Mouse (Mus musculus): ENCODE data around the gene Ly6g6d.

Gene Ly6g6d

DNA sequence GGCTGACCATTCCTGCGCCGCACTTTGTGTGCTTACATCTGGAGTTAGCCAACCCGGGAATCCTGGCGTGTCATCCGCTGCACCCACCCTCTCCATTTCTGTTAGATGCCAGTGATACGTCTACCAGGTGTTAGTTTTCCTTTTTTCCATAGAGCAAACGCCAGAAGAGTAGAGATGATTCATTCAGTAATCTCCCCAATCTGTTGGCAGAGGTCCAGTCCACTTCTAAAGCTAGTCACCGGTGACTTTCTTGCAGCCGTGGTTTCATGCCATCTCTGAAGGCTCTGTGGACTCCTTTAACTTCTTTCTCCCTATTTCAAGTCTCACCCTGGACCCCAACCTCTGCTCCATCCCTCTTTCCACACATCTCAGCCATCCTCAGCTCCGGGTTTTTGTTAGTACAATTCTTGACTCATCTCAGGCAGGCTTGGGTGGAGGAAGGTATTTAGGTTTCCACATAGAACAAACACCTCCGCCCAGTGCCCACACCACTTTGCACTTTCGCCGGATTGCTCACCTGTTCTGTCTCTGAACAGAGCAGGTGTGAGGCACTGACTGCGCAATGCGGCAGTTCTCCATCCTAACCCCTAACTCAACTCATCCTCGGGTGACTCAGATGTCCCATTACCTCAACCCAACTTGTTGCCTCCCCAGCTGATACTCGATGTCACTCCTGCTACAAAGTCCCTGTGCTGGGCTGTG is 9.5 kb downstream of the Ly6g6d start:
- DNase-seq = no peak

DNA sequence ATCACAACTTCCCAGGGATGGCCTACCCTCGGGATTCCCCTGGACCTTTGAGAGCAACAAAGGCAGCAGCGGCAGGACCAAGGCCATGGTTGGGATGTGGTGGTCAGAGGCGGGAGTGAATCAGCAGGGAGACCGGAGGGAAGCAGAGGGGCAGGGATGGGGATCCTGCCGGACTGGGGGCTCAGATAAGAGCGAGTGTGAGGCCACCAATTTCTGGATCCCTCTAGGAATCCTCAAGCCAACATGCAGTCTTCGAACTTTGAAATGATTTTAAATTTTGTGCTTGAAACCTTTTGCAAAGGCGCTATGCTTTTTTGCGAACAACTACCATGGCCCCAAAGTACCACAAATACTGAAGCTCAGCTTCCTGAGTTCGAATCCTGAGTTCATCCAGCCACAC is 11.8 kb downstream of the Ly6g6d start, which contains the start of gene Mpig6b:
Gene Mpig6b (minus strand): TSS at position 101 of the 400 bp plus-strand sequence.
- DNase-seq = no peak

DNA sequence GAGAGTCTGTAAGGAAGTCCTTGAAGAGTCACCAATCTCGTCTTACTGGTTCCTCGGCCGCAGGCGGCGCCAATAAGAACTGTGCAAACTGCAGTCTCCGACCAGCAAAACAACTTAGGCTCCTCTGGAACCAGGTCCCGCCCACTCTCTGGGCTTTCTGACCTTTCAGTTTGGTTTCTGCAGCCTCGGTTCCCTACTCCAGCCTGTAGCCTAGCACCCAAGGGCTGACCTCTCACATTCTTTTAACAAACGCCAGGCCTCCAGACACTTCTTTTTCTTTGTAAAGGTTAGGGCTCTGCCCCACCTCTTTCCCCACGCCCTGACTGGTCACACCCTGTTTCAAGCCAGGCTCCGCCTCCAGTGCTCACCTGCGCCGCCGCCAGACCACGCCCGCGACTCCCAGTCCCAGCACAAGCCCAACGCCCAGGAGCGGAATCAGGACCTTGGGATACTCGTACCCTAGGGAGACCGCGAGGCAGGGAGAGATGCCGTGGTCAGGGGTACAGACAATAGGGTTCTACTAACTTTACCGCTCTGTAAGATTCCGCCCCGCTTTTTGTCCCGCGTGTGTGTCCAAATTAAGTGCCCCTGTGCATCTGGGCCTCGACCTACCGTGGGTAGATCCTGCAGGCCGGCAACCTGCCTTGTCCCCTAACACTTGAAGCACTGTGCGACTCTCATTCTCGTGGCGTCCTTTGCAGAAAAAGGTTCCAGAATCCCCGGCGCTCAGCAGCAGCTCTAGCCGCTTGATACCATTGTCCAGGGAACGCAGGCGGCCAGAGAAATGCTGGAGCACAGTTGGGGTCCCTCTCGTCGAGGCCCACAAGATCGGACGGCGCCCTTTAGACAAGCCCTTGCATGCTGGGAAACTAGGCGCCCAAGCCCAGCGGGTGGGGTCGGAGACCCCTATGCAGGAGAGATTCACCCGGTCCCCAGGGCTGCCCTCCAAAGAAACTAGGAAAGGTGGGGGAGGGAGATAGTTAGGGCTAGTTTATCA is 12.6 kb downstream of the Ly6g6d start, which contains the start of gene Ly6g6c:
Gene Ly6g6c (plus strand): TSS at position 438 of the 997 bp plus-strand sequence.
- peak; percentile 82 for DNase-seq

DNA sequence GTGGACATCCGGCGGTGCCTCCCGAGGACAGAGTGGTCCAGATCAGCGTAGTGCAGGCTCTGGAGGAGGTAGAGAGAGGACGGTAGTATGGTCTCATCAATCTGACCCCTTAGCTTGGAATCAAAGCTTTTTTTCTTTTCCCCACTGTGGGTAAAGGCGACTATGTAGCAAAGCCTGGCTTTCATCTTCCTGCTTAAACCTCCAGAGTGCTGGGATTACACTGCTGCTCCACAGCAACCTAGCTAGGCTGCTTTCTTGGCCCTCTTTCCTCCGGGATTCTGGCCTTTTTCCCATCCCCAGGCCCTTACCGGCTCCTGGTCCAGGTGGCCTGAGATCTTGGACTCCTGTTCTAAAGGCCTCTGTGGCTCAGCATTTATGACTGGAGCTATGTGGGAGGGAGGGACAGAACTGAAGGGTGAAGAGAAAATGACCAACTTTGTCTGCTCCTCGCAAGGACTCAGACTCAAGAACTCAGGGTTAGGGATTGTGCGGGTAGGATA is 13.4 kb downstream of the Ly6g6d start:
- no peak for DNase-seq

DNA sequence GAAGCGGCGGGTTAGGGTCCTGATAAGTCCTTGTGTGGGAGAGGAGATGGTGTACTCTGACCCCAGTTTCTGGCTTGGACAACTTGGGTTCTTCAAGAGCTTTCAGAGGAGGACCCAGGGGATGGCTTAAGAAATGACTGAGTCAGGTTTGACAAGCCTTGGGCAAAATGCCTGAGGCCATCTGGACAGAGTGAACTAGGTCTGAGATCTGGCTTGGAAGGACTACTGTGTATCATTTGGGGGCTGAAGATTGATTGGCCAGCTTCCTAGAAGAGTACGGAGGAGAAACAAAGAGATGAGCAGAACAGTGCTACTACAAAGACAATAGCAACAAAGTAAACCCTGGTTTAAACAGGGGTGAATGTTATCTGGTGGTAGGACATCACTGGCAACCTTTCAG is 14.4 kb downstream of the Ly6g6d start:
- DNase-seq = no peak

DNA sequence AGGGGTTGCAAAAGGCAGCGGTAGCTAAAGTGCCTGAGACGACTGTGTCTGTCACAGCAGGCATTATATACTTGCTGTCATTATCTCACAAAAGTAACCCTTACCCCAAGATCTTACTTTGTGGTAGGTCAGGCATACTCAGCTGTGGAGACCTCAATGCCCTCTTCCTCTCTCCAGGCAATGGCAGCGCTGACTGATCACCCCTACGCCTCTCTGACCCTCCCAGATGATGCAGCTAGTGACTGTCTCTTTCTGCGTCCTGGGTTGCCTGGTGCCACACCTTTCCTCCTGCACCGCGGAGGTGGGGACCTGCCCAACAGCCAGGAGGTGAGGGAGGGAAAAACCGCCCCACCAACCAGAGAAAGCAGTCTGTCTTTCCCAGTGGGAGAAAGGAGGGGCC is 16.6 kb downstream of the Ly6g6d start:
- DNase-seq = no peak

DNA sequence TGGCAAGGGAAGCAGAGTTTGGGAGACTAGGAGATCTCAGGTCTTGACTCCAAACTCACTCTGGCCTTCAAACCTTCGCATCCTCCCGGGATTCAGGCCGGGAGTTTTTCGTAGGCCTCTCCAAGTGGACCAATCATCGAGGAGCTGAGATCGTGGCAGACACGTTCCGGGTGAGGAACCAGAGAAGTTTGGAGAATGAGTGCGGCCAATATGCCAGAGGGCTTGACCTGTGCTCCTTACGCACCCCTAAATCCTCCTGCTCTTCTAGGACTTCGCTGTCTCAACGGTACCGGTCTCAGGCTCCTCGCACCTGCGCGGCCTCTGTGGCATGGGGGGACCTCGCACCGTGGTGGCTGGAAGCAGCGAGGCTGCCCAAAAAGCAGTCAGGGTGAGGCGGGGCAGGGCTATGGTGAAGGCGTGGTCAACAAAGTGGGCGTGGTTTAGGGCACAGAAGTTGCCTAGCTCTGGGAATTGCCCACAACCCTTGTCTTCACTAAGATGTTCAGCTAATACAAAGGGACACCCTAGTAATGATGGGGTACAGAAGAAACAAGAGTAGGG is 17.0 kb downstream of the Ly6g6d start:
- peak; percentile 23 for DNase-seq

DNA sequence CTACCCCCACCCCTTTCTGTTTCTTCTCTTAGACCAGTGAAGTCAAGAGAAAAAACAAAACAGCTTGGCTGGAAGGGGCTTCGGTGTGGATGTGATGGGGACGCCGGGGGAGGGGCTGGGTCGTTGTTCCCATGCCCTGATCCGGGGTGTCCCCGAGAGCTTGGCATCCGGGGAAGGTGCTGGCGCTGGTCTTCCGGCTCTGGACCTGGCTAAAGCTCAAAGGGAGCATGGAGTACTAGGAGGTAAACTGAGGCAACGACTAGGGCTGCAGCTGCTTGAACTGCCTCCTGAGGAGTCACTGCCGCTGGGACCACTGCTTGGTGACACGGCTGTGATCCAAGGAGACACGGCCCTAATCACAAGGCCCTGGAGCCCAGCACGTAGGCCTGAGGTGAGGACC is 17.8 kb downstream of the Ly6g6d start:
- DNase-seq = no peak

DNA sequence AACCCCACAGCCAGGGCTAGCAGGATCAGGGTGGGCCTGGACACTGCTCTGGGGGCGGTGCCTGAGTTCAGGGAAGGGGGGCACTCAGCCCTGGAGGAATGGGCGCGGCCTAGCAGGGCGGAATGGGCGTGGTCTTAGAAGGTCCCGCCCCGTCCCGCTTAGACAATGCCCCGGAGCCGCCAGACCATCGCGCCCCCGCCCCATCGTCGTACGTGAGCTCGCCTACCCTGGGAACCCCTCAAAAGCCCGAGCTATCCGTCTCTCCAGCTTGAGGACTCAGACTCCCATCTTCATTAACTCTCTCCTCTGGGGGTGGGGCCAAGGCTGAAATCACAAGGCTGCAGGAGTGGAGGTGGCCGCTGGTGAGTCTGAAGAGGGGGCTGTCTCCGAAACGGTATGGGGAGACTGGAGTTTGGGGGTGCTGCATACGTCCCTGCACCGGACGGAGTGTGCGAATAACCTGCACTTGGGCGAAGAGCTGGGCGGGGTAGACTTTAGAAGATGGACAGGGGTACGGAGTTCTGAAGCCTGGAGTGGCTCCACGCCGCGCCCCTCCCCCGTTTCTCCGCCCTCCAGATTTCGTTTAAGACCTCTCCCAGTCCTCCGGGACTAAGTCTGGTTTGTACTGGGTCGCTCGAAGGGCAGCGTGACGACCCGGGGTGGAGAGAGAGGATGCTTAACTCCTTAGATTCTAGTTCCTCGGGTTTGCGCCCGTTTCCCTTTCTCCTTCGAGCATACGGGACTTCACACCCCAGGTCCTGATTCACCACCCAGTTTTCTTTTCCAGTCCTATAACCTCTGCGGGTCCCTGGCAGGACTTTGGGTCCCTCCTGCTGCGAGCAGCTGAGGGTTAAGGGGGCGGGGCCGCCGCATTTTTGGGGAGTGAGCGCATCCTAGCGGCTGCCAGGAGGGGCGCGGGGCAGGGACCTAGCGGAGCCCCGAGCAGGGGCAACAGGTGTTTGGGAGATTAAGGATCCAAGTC is 18.7 kb downstream of the Ly6g6d start, which contains the start of gene Ddah2:
Gene Ddah2 (plus strand): TSS at position 125 of the 982 bp plus-strand sequence.
- peak; percentile 89 for DNase-seq

DNA sequence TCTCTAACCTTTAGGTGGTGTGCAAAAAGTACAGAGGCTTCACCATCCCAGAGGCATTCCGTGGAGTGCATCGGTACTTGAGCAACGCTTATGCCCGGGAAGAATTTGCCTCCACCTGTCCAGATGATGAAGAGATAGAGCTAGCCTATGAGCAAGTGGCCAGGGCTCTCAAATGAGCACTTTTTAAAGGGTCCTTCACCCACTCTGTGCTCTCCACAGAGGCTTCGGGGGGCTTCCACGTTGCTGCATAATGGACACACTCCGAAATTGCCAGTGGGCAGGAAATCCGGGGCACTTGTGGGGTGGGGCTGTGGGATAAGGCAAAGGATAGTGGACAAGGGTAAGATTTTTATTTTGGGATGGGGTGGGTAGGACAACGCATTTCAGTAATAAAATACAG is 19.5 kb downstream of the Ly6g6d start:
- no peak for DNase-seq

DNA sequence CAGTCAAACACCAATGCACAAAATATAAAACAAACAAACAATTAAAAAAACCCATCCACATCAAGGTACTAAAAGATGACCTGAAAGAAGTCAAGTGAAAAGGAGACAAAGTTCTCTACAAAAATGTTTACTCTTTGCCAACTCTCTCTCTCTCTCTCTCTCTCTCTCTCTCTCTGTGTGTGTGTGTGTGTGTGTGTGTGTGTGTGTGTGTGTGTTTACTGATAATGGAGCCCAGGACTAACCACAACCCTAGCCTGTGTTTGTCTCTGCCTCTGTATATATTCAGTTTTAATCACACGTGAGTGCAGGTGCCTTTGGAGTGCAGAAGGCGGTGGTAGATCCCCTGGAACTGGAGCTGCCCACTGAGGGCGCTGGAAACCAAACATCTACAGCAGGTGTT is 20.8 kb downstream of the Ly6g6d start:
- DNase-seq = no peak

DNA sequence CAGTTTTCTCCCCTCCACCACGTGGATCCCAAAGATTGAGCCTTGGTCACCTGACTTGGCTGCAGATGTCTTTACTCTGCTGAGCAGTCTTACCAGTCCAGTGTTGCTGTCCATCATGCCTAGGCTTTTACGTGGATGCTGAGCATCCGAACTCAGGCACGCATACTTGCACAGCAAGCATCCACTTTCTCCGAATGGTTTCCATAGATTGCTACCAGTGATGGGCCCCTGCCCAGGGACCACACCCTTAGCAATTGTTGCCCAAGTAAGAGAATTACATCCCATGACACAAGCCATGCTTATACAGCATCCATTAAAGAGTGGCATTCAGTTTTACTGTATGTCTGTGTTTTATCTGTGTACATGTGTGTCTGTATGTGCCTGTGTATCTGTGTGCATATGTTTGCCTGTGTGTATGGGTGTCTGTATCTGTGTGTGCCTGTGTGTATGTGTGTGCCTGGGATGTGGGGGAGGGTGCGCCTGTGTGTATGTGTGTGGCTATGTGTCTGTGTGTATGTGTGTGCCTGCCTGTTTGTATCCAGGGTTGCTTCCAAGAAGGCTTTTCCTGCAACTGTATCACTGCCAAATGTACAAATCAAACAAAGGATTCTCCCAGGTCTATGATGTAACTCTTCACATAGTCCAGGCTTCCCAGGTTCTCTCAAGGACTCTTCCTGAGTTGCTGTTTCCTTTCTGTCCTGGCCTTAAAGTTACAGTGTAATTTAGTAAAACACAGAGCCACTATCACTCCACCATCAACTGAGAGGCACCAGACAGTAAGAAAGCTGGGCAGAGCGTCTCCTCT is 22.0 kb downstream of the Ly6g6d start:
- no peak for DNase-seq

DNA sequence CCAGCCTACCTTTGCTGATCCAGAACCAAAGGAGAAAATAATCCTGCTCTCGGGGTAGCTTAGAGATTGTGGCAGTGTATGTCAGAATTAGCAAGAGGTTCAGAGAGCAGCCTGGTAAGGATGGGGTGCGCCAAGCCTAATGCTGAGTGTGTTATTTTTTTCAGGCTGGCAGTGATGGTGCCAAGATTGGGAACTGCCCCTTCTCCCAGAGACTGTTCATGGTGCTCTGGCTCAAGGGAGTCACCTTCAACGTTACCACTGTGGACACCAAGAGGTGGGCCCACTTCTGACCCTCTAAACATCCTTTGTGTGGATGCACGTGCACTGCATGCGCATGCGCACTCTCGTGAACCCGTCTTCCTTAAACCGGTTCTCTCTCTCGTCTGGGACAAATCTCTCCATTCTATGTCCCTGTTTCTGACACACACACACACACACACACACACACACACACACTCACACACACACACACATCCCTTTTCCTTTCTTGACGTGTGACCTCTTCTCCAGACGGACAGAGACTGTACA is 25.5 kb downstream of the Ly6g6d start:
- DNase-seq = no peak

DNA sequence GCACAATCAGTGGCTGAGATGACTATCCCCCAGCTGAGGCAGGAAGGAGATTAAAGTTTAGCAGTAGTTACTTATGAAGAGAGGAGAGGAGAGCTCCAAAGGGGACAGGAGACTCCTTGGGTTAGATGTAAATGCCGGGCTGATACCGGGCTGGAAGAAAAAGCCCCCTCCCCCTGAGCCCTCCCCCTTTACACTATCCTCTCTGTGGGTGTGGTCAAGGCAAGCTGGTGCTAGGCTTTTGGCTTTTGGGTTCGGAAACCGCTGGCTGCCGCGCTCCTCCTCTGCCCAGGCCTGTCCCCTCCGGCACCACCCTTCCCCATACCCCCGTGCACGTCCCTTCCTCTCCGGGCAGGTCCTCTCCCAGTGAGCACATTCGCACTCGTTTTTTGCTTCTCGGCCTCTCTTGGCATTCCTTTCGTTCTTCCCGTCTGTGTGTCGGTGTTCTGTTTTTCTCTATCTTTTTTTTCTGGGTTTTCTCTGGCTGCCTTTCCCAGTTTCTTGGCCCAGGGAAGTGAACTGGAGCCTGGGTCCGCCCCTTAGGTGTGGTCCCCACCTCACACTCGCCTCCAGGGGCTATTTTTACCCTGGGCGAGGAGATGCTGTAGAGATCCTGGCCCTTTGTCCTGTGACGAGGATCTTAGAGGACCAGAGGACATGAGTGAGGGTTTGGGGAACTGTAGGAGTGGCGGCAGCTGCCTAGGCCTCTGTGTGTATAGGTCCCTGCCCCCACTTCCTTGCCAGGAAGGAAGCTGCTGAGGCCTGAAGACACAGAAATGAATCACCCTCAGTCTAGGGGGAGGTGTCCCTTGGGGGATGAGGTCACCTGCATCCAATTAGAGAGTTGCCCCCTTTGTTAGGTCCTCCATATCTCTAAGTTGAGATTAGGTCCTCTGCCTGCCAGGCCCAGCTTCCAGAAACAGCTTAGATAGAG is 26.4 kb downstream of the Ly6g6d start:
- DNase-seq = peak; percentile 69

DNA sequence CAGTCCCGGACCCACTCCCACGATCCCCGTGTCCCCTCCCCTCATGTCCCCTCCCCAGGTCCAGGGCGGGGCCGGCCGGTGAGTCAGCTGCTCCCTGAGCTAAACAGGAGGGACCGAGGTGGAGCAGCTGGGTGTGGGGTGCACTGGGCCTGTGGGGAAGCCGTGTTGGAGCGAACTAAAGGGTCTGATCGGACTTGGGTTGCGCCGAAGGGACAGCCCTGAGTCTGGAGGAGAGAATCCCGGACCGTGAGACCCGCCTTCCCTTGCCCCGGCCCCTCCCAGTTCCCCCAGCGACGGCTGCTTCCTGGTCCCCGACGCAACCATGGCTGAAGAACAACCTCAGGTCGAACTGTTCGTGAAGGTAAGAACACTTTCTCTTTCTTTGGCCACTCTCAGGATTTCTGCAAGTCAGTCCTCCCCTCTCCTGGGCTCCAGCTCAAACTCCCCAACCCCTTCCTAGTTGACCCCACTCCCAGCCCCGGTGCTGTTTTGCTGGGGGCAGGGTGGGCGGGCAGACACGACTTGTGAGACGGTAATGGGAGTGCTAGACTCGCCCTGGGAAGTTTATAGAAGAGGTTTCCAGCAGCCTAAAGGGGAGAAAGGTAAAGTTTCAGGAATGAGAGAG is 27.6 kb downstream of the Ly6g6d start:
- DNase-seq = peak; percentile 81

DNA sequence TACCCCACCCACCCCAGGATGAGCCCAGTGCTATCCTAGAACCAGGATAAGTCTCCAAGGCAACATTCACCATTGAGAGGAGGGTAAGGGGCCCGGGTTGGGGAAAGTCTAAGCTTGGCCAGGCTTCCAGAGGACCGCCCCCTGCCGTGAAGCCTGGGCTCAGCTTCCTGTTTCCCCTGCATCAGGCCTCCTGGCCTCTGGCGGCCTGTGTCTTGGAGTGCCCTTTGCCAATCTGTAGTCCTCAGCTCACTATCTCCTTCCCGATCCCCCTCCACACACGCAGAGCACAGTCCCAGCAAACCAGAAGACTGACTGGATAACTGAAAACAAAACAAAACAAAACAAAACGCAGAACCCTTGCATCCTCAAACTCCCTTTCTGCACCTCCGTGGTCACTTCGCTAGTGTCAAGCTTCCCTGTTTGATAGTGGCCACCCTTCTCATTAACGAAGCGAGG is 28.3 kb downstream of the Ly6g6d start, which contains the start of gene Clic1:
Gene Clic1 (plus strand): TSS at position 406 of the 456 bp plus-strand sequence.
- peak; percentile 43 for DNase-seq

DNA sequence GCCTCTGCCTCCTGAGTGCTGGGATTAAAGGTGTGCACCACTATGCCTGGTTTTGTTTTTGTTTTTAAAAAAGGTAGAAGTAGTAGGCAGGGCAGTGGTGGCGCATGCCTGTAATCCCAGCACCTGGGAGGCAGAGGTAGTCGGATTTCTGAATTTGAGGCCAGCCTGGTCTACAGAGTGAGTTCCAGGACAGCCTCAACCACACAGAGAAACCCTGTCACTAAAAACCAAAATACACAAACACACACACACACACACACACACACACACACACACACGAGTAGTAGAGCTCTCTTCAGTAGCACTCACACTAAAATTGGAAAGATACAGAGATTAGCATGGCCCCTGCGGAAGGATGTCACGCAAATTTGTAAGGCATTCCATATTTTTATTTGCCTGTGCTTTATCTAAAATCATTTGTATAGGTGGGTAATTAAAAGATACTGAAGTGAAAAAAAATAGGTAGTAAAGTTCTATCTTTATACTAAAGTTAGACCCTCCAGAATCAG is 28.9 kb downstream of the Ly6g6d start:
- no peak for DNase-seq

DNA sequence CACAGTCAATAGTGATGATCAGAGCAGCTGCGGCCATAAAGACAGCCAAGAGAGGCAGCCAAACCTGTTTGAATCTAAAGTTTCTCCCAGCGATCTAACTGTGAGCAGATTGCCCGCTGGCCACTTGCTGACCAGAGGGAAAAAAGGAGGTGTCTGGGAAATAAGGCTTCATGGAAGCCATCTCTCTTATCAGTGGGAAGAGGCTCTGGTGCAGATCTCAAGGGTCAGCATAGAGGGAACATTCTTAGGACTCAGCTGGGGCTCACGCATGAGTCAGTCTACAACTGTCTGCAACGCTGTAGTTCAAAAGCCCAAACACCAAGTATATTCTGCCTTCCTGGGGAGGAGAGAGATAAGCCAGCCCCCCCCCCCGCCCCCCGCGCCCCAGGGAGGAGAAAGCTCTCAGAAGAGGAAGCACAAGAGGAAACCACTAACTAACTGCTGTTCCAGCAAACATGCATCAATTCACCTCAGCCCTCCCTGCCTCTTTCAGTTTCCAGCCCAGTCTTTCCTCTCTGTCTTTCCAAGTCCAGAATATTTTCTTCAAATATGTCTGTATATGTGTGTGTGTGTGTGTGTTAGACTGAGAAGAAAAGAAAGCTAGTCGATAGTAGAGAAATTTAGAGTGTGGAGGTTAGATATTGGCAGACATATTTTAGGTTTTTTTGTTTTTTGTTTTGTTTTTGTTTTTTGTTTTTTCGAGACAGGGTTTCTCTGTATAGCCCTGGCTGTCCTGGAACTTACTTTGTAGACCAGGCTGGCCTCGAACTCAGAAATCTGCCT is 29.5 kb downstream of the Ly6g6d start:
- peak; percentile 43 for DNase-seq
